Mouse (Mus musculus): ENCODE measurements at regions not wholly inside any gene's neighbourhood (a gene's known extent, or its start where the extent isn't known, plus 50 kb on each side); places are given as distances from the start of the nearest gene placed in this dataset.

- Histone ChIP-seq H3K9ac (ENCODE audit: low read depth, low read length) (no peak overlapping the region), H3K27me3 (ENCODE audit: control insufficient read depth, insufficient read depth, low read depth, low read length) (no peaks in the 10 kb centered on the region), H3K4me2 (ENCODE audit: low read depth, low read length) (no peak overlapping the region), H3K27ac (ENCODE audit: low read length) (no peak overlapping the region), H3K4me3 (ENCODE audit: low read depth, low read length) (no peak overlapping the region), H3K9me3 (replicated peaks; ENCODE audit: control insufficient read depth, low read length) (no peaks in the 10 kb centered on the region), H3K36me3 (ENCODE audit: control insufficient read depth, insufficient read depth) (no peaks in the 10 kb centered on the region), H3K4me1 (ENCODE audit: control insufficient read depth, low read depth, low read length) (no peaks in the 10 kb centered on the region)
- no peak for ATAC-seq (ENCODE audit: low read depth)
- WGBS (ENCODE audit: insufficient replicate concordance): 67% methylated on average over 6 of the region's 6 CpGs
These were observed 92.4 kb upstream of the Dnajc19 start for GRCm38 (mm10) chr3:34173416-34174097.

- H3K27me3 ChIP-seq (ENCODE audit: control insufficient read depth, insufficient read depth, low read depth, low read length): no peaks in the 10 kb centered on the region
- H3K36me3 ChIP-seq (ENCODE audit: control insufficient read depth, insufficient read depth): no peaks in the 10 kb centered on the region
- H3K9me3 ChIP-seq (replicated peaks; ENCODE audit: control insufficient read depth, low read length): no peaks in the 10 kb centered on the region
- WGBS (ENCODE audit: insufficient replicate concordance): 56% methylated on average over 4 of the region's 4 CpGs
- no peak for ATAC-seq (ENCODE audit: low read depth)
- H3K4me1 ChIP-seq (ENCODE audit: control insufficient read depth, low read depth, low read length): no peaks in the 10 kb centered on the region
- H3K4me2 ChIP-seq (ENCODE audit: low read depth, low read length): no peak overlapping the region
- no peak overlapping the region for H3K27ac ChIP-seq (ENCODE audit: low read length)
- no peak overlapping the region for H3K9ac ChIP-seq (ENCODE audit: low read depth, low read length)
- H3K4me3 ChIP-seq (ENCODE audit: low read depth, low read length): no peak overlapping the region
These were observed 91.8 kb upstream of the Dnajc19 start for GRCm38 (mm10) chr3:34172899-34173298.

DNA sequence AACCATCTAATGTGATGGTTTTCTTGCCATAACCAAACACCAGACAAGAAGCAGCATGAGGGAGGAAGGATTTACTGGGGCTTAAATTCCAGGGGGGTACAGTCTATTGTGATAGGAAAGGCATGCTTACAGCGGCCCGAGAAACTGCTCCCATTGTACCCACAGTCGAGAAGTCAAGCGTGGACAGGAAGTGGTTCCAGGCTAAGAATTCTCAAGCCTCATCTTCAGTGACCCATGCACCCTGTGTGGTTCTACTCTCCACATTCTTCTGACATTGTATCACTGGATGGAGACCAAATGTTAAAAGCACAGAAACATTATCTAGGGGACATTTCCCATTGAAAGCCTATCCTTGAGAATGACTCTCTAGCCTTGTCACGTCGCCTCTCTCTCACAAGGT is 90.8 kb upstream of the Dnajc19 start:
- H3K4me2 ChIP-seq (ENCODE audit: low read depth, low read length): no peak overlapping the region
- no peaks in the 10 kb centered on the region for H3K4me1 ChIP-seq (ENCODE audit: control insufficient read depth, low read depth, low read length)
- WGBS (ENCODE audit: insufficient replicate concordance): 41% methylated on average over 6 of the region's 6 CpGs
- ATAC-seq (ENCODE audit: low read depth): no peak
- no peaks in the 10 kb centered on the region for H3K9me3 ChIP-seq (replicated peaks; ENCODE audit: control insufficient read depth, low read length)
- no peak overlapping the region for H3K9ac ChIP-seq (ENCODE audit: low read depth, low read length)
- H3K27me3 ChIP-seq (ENCODE audit: control insufficient read depth, insufficient read depth, low read depth, low read length): no peaks in the 10 kb centered on the region
- no peaks in the 10 kb centered on the region for H3K36me3 ChIP-seq (ENCODE audit: control insufficient read depth, insufficient read depth)
- H3K4me3 ChIP-seq (ENCODE audit: low read depth, low read length): no peak overlapping the region
- no peak overlapping the region for H3K27ac ChIP-seq (ENCODE audit: low read length)

GRCm38 (mm10) chr3:34168087-34168486 is 87.0 kb upstream of the Dnajc19 start:
- H3K4me1 ChIP-seq (ENCODE audit: control insufficient read depth, low read depth, low read length): no peaks in the 10 kb centered on the region
- H3K4me3 ChIP-seq (ENCODE audit: low read depth, low read length): no peak overlapping the region
- H3K9me3 ChIP-seq (replicated peaks; ENCODE audit: control insufficient read depth, low read length): no peaks in the 10 kb centered on the region
- H3K27me3 ChIP-seq (ENCODE audit: control insufficient read depth, insufficient read depth, low read depth, low read length): no peaks in the 10 kb centered on the region
- no peak for ATAC-seq (ENCODE audit: low read depth)
- H3K9ac ChIP-seq (ENCODE audit: low read depth, low read length): no peak overlapping the region
- no peak overlapping the region for H3K4me2 ChIP-seq (ENCODE audit: low read depth, low read length)
- H3K36me3 ChIP-seq (ENCODE audit: control insufficient read depth, insufficient read depth): no peaks in the 10 kb centered on the region
- 50% methylated on average over 1 of the region's 1 CpGs for WGBS (ENCODE audit: insufficient replicate concordance)
- no peak overlapping the region for H3K27ac ChIP-seq (ENCODE audit: low read length)

DNA sequence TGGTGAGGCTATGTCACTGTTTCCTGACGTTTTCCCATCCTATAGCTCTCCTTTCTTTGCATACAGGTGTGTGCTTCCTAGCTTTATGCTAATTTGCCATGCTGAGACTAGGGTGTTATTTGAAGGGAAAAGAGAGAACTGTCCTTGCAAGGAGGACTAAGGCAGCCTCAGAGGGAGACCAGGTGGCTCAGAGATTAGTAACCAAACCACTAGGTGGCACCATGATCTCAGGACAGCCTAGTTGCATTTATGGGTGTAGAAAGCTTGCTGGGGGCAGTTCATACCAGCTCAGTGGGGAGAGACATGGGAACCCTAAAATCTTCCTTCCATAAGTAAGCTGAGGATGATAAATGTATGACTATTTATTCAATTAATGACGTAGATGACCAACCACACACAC is 68.9 kb upstream of the Dnajc19 start:
- Histone ChIP-seq H3K4me2 (ENCODE audit: low read depth, low read length) (no peak overlapping the region), H3K27ac (ENCODE audit: low read length) (no peak overlapping the region), H3K4me1 (ENCODE audit: control insufficient read depth, low read depth, low read length) (no peaks in the 10 kb centered on the region), H3K4me3 (ENCODE audit: low read depth, low read length) (no peak overlapping the region), H3K9me3 (replicated peaks; ENCODE audit: control insufficient read depth, low read length) (no peaks in the 10 kb centered on the region), H3K36me3 (ENCODE audit: control insufficient read depth, insufficient read depth) (no peaks in the 10 kb centered on the region), H3K9ac (ENCODE audit: low read depth, low read length) (no peak overlapping the region), H3K27me3 (ENCODE audit: control insufficient read depth, insufficient read depth, low read depth, low read length) (no peaks in the 10 kb centered on the region)
- 29% methylated on average over 2 of the region's 2 CpGs for WGBS (ENCODE audit: insufficient replicate concordance)
- no peak for ATAC-seq (ENCODE audit: low read depth)

- H3K27ac ChIP-seq (ENCODE audit: low read length): no peak overlapping the region
- H3K4me1 ChIP-seq (ENCODE audit: control insufficient read depth, low read depth, low read length): no peaks in the 10 kb centered on the region
- H3K4me3 ChIP-seq (ENCODE audit: low read depth, low read length): no peak overlapping the region
- ATAC-seq (ENCODE audit: low read depth): no peak
- H3K27me3 ChIP-seq (ENCODE audit: control insufficient read depth, insufficient read depth, low read depth, low read length): no peaks in the 10 kb centered on the region
- no peak overlapping the region for H3K4me2 ChIP-seq (ENCODE audit: low read depth, low read length)
- WGBS (ENCODE audit: insufficient replicate concordance): 40% methylated on average over 2 of the region's 2 CpGs
- H3K9me3 ChIP-seq (replicated peaks; ENCODE audit: control insufficient read depth, low read length): no peaks in the 10 kb centered on the region
- no peak overlapping the region for H3K9ac ChIP-seq (ENCODE audit: low read depth, low read length)
- H3K36me3 ChIP-seq (ENCODE audit: control insufficient read depth, insufficient read depth): no peaks in the 10 kb centered on the region
These were observed 62.5 kb upstream of the Dnajc19 start for GRCm38 (mm10) chr3:34143652-34144051.

- Histone ChIP-seq H3K36me3 (ENCODE audit: control insufficient read depth, insufficient read depth) (no peaks in the 10 kb centered on the region), H3K4me1 (ENCODE audit: control insufficient read depth, low read depth, low read length) (no peaks in the 10 kb centered on the region), H3K4me3 (ENCODE audit: low read depth, low read length) (no peak overlapping the region), H3K9me3 (replicated peaks; ENCODE audit: control insufficient read depth, low read length) (no peaks in the 10 kb centered on the region), H3K4me2 (ENCODE audit: low read depth, low read length) (no peak overlapping the region), H3K27ac (ENCODE audit: low read length) (no peak overlapping the region), H3K27me3 (ENCODE audit: control insufficient read depth, insufficient read depth, low read depth, low read length) (no peaks in the 10 kb centered on the region), H3K9ac (ENCODE audit: low read depth, low read length) (no peak overlapping the region)
- no peak for ATAC-seq (ENCODE audit: low read depth)
- WGBS (ENCODE audit: insufficient replicate concordance): 64% methylated on average over 9 of the region's 9 CpGs
These were observed 58.1 kb upstream of the Dnajc19 start for GRCm38 (mm10) chr3:34139227-34139626.

- H3K4me1 ChIP-seq (ENCODE audit: control insufficient read depth, low read depth, low read length): no peaks in the 10 kb centered on the region
- no peaks in the 10 kb centered on the region for H3K9me3 ChIP-seq (replicated peaks; ENCODE audit: control insufficient read depth, low read length)
- H3K4me3 ChIP-seq (ENCODE audit: low read depth, low read length): no peak overlapping the region
- no peaks in the 10 kb centered on the region for H3K36me3 ChIP-seq (ENCODE audit: control insufficient read depth, insufficient read depth)
- no peak overlapping the region for H3K9ac ChIP-seq (ENCODE audit: low read depth, low read length)
- no peak overlapping the region for H3K4me2 ChIP-seq (ENCODE audit: low read depth, low read length)
- no peak overlapping the region for H3K27ac ChIP-seq (ENCODE audit: low read length)
- WGBS (ENCODE audit: insufficient replicate concordance): 53% methylated on average over 7 of the region's 7 CpGs
- H3K27me3 ChIP-seq (ENCODE audit: control insufficient read depth, insufficient read depth, low read depth, low read length): no peaks in the 10 kb centered on the region
- no peak for ATAC-seq (ENCODE audit: low read depth)
These were observed 56.9 kb upstream of the Dnajc19 start for GRCm38 (mm10) chr3:34137984-34138383.

DNA sequence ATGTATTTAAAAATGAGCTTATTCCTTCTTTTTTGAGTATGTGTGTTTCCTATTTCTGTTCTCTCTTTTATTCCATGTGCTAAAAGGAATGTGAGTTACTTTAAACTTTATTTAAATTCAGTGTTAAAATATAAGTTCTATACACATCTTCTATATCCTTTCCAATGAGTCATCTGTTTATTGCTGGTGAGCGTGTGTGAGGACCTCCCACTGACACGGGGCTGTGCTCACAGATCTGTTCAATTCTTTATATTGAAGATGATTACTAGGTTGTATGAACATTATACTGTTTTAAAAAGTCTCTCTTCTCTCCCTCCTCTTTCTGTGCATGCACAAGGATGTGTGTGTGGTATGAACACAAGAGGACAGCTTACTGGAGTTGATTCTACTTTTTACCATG is 55.3 kb upstream of the Dnajc19 start:
- no peaks in the 10 kb centered on the region for H3K9me3 ChIP-seq (replicated peaks; ENCODE audit: control insufficient read depth, low read length)
- no peaks in the 10 kb centered on the region for H3K36me3 ChIP-seq (ENCODE audit: control insufficient read depth, insufficient read depth)
- no peak overlapping the region for H3K27ac ChIP-seq (ENCODE audit: low read length)
- H3K4me3 ChIP-seq (ENCODE audit: low read depth, low read length): no peak overlapping the region
- ATAC-seq (ENCODE audit: low read depth): no peak
- WGBS (ENCODE audit: insufficient replicate concordance): 67% methylated on average over 2 of the region's 2 CpGs
- no peaks in the 10 kb centered on the region for H3K4me1 ChIP-seq (ENCODE audit: control insufficient read depth, low read depth, low read length)
- no peak overlapping the region for H3K9ac ChIP-seq (ENCODE audit: low read depth, low read length)
- H3K27me3 ChIP-seq (ENCODE audit: control insufficient read depth, insufficient read depth, low read depth, low read length): no peaks in the 10 kb centered on the region
- H3K4me2 ChIP-seq (ENCODE audit: low read depth, low read length): no peak overlapping the region
